8 mouse cellular contexts compared by ENCODE assay signal in the genomic region with DNA sequence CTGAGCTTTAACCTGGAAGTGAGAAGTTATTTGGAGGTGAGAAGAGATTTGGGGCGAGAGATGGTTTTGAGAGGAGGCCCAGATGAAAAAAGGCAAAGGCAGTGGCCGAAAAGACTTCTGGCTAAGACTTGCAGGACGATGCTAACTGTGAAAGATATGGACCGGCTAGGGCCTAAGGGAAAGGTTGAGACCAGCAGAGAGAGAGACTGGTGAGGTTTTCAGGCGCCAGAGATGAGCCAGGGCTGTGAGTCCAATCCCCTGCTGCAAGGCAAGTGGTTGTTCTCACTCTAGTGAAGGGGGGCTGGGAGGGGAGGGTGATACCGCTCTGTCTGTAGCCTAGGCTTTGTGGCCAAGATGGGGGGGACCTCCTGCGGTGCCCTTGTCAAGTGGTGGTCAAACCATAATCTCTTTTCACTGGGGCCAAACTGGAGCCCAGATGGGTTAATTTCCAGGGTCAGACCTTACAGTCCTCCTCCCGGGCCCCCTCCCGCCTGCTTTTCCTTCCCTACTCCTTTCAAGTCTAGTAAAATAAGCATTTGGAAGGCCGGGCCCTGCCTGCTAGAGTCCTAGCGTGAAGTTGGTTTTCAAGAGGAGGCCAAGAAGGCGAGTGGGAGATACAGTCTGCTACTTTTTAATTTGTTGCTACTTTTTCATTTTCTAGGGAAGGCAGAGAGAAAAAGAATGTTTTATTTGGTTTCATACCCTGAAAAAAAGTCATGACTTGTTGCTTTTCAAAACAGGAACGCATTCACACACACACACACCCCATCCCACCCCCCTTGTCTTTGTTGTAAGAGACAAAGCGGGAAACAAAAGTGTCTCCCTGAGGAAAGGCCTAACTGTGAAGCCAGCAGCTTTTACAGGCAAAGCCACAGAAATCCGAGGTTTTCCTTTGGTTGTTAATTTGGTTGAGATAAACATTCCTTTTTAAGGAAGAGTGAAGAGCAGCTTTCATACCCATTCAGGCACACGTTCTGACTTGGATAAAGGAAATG. TPM values are rescaled to one million over a fixed set of nuclear protein-coding genes. Genes with fewer than 3 reads are reported as not detected.
DNase-seq lines count a peak whose midpoint lies in the region; ATAC-seq and TF ChIP-seq lines count a peak whose summit lies in the region.

No protein-coding gene starts in this region.

- peaks cover 7% of the 10 kb centered on the region; the same call in 1 of the 2 replicates for H3K4me1 ChIP-seq in embryonic fibroblast, embryonic 13.5 days (ENCODE audit: control insufficient read depth, insufficient read depth, low read length)
- H3K4me1 ChIP-seq in midbrain, embryonic 16.5 days (ENCODE audit: control insufficient read depth, insufficient read depth, low read length): peaks cover 30% of the 10 kb centered on the region

- DNase-seq in gastrocnemius, postnatal 10 days: peak; percentile 26
- no peak for DNase-seq in gastrocnemius, adult 8-10 months (ENCODE audit: low spot score in 2 of 2)
- peak; percentile 43 for DNase-seq in adrenal gland, postnatal 10 days
- DNase-seq in kidney, postnatal 4 days: peak; percentile 42 to 62
- DNase-seq in spleen, adult 18-20 months: no peak

- no peak for ATAC-seq in midbrain, embryonic 16.5 days
- ATAC-seq in inflammation-experienced regulatory T-cells, adult 6 months: no peak

- TF ChIP-seq CTCF in embryonic fibroblast, embryonic 13.5 days (IDR thresholded peaks at IDR 0.05; ENCODE audit: borderline replicate concordance, insufficient read depth, low read length): no peak

- H3K9ac ChIP-seq in midbrain, embryonic 16.5 days (ENCODE audit: low read depth, low read length): peak overlapping the region; percentile 32; the same call in 1 of the 2 replicates

- no peaks in the 10 kb centered on the region for H3K9me3 ChIP-seq in midbrain, embryonic 16.5 days (replicated peaks; ENCODE audit: control insufficient read depth, low read length, poor library complexity, severe bottlenecking)

- no peaks in the 10 kb centered on the region for H3K36me3 ChIP-seq in midbrain, embryonic 16.5 days (ENCODE audit: control insufficient read depth, insufficient read depth, low read length)

- 11% methylated on average over 16 of the region's 16 CpGs for WGBS in midbrain, embryonic 16.5 days

- H3K4me2 ChIP-seq in midbrain, embryonic 16.5 days (ENCODE audit: low read length): peak overlapping the region; percentile 96

- H3K27me3 ChIP-seq in midbrain, embryonic 16.5 days (ENCODE audit: control insufficient read depth, insufficient read depth, low read depth, low read length): peaks cover 3% of the 10 kb centered on the region

- H3K27ac ChIP-seq in embryonic fibroblast, embryonic 13.5 days (ENCODE audit: insufficient read depth, low read length): peak overlapping the region; percentile 66
- peak overlapping the region; percentile 31; the same call in 1 of the 2 replicates for H3K27ac ChIP-seq in midbrain, embryonic 16.5 days (ENCODE audit: low read length)

- TF ChIP-seq POLR2A in embryonic fibroblast, embryonic 13.5 days (IDR thresholded peaks at IDR 0.05; ENCODE audit: low read depth, low read length): peak; percentile 19; the same call in 1 of the 2 replicates

- H3K4me3 ChIP-seq in embryonic fibroblast, embryonic 13.5 days (ENCODE audit: insufficient read depth, low read length): peak overlapping the region; percentile 60
- peak overlapping the region; percentile 52 for H3K4me3 ChIP-seq in midbrain, embryonic 16.5 days (ENCODE audit: low read depth, low read length)

RNA-seq across cellular contexts. Expression of a gene that starts 2.9 kb away (rescaled TPM):
- 10 to 100 TPM; 35.8 to 37.6 TPM for total RNA-seq in gastrocnemius, postnatal 10 days (2021)
- 10 to 100 TPM; 34.5 to 48.6 (median 42.6) TPM for total RNA-seq in gastrocnemius, adult 8-10 months (2022)
- total RNA-seq in adrenal gland, postnatal 10 days (2021): 10 to 100 TPM; 12.6 to 18.3 TPM
- polyA plus RNA-seq in embryonic fibroblast, embryonic 13.5 days (2011; ENCODE audit: insufficient read length, low read depth, missing spikeins): 43.0 and 50.6 TPM in 2 replicates
- polyA plus RNA-seq in midbrain, embryonic 16.5 days (2015; fragmentation: Nextera tagmentation; extraction: Ambion mirVana): 2.6 and 3.2 TPM in 2 replicates
- under 1 TPM in 1 of 3 experiments, not detected in 2; 0.13 TPM for polyA plus RNA-seq in inflammation-experienced regulatory T-cells, adult 6 months (2017; shearing (Covaris generic))

RNA-seq across cellular contexts. Expression of a gene that starts 31.0 kb away (rescaled TPM):
- 1 to 10 TPM in 1 of 2 experiments, under 1 TPM in 1; 0.81 to 1.2 TPM for total RNA-seq in gastrocnemius, postnatal 10 days (2021)
- 1 to 10 TPM in 2 of 4 experiments, under 1 TPM in 2; 0.56 to 1.8 (median 0.90) TPM for total RNA-seq in gastrocnemius, adult 8-10 months (2022)
- 1 to 10 TPM; 5.7 to 9.7 TPM for total RNA-seq in adrenal gland, postnatal 10 days (2021)
- polyA plus RNA-seq in embryonic fibroblast, embryonic 13.5 days (2011; ENCODE audit: insufficient read length, low read depth, missing spikeins): not detected in 2 replicates
- 11.8 and 14.1 TPM in 2 replicates for polyA plus RNA-seq in midbrain, embryonic 16.5 days (2015; fragmentation: Nextera tagmentation; extraction: Ambion mirVana)
- polyA plus RNA-seq in inflammation-experienced regulatory T-cells, adult 6 months (2017; shearing (Covaris generic)): 1 to 10 TPM in 1 of 3 experiments, not detected in 2; 1.8 TPM

Comparison
In these comparisons a context has a peak if more than half of its experiments do, and no peak if none do; other contexts are left out.
1. DNase-seq: peak in gastrocnemius, postnatal 10 days (single experiment), adrenal gland, postnatal 10 days (single experiment) and kidney, postnatal 4 days (2 of 2); none in gastrocnemius, adult 8-10 months (0 of 2) and spleen, adult 18-20 months (0 of 2).